Mouse (Mus musculus) layer of hippocampus, adult 11-12 months (tissue): ENCODE measurements around the gene Smg7.

Experiments
- DNase-seq: peaks from one replicate; pipeline ENCODE4 v3.0.0; 2022; ENCODE audit warnings: low spot score

The Smg7 gene

GRCm38 (mm10) chr1:152840343-152840742 lies 62.1 kb downstream of the Smg7 start:
- no peak for DNase-seq

- peak; percentile 56 for DNase-seq
Measured at GRCm38 (mm10) chr1:152838841-152839240, 63.6 kb downstream of the Smg7 start.

GRCm38 (mm10) chr1:152838026-152838702 lies 64.3 kb downstream of the Smg7 start:
- DNase-seq: no peak

- no peak for DNase-seq
Measured at GRCm38 (mm10) chr1:152835061-152835460, 67.4 kb downstream of the Smg7 start.

GRCm38 (mm10) chr1:152832316-152832715 lies 70.1 kb downstream of the Smg7 start:
- DNase-seq: no peak

GRCm38 (mm10) chr1:152831619-152832018 lies 70.8 kb downstream of the Smg7 start:
- DNase-seq: no peak

GRCm38 (mm10) chr1:152831003-152831402 lies 71.4 kb downstream of the Smg7 start:
- peak; percentile 80 for DNase-seq

- DNase-seq: no peak
Measured at GRCm38 (mm10) chr1:152830054-152830453, 72.4 kb downstream of the Smg7 start.

GRCm38 (mm10) chr1:152828637-152829355 lies 73.7 kb downstream of the Smg7 start:
- DNase-seq: no peak

- no peak for DNase-seq
Measured at GRCm38 (mm10) chr1:152828168-152828567, 74.3 kb downstream of the Smg7 start.

GRCm38 (mm10) chr1:152826446-152826845 lies 76.0 kb downstream of the Smg7 start:
- no peak for DNase-seq

- DNase-seq: no peak
Measured at GRCm38 (mm10) chr1:152824206-152824605, 78.2 kb downstream of the Smg7 start.

GRCm38 (mm10) chr1:152821746-152822145 lies 80.7 kb downstream of the Smg7 start:
- no peak for DNase-seq

GRCm38 (mm10) chr1:152820911-152821695 lies 81.3 kb downstream of the Smg7 start:
- no peak for DNase-seq

GRCm38 (mm10) chr1:152819558-152819957 lies 82.9 kb downstream of the Smg7 start:
- DNase-seq: no peak

- DNase-seq: no peak
Measured at GRCm38 (mm10) chr1:152817794-152818193, 84.7 kb downstream of the Smg7 start.

- DNase-seq: no peak
Measured at GRCm38 (mm10) chr1:152817027-152817769, 85.2 kb downstream of the Smg7 start.

- no peak for DNase-seq
Measured at GRCm38 (mm10) chr1:152815265-152815701, 87.2 kb downstream of the Smg7 start.

GRCm38 (mm10) chr1:152810533-152811439 lies 91.7 kb downstream of the Smg7 start:
- no peak for DNase-seq

GRCm38 (mm10) chr1:152809541-152810252 lies 92.7 kb downstream of the Smg7 start:
- no peak for DNase-seq

GRCm38 (mm10) chr1:152808392-152808680 lies 94.1 kb downstream of the Smg7 start:
- DNase-seq: no peak
